Mouse (Mus musculus) liver, embryonic 11.5 days (tissue): Measurements from ENCODE around the gene Them5. TPM values are rescaled to one million over a fixed set of nuclear protein-coding genes. Genes with fewer than 3 reads are reported as not detected.
A peak's percentile ranks its signal among the peaks of the same experiment; 100 is the strongest.

Experiments
- ATAC-seq: fragments of 200-750 bp; cut with Nextera tagmentation; replicated peaks from 2 replicates; pipeline ENCODE4 v1.8.0; 2017; ENCODE audit warnings: moderate number of reproducible peaks, mild to moderate bottlenecking, moderate TSS enrichment, moderate library complexity; ENCODE audit not compliant: low FRiP score
- DNase-seq: peaks from one replicate; pipeline ENCODE4 v3.0.0-alpha.2; 2017; ENCODE audit warnings: low spot score
- H3K27ac ChIP-seq: fragments of 300-500 bp; sonication (generic); 2 replicates; pipeline ENCODE4 v1.5.1; 2014; ENCODE audit warnings: mild to moderate bottlenecking, low read depth, low read length, control low read depth
- H3K27me3 ChIP-seq: fragments of 300-500 bp; sonication (generic); replicated peaks from 2 replicates; pipeline ENCODE4 v1.6.1; 2014; ENCODE audit warnings: low read length, mixed read lengths; ENCODE audit not compliant: control insufficient read depth, insufficient read depth
- H3K36me3 ChIP-seq: fragments of 300-500 bp; sonication (generic); 2 replicates; pipeline ENCODE4 v1.6.1; 2014; ENCODE audit warnings: mild to moderate bottlenecking, low read length, moderate library complexity, mixed read lengths; ENCODE audit not compliant: control insufficient read depth, insufficient read depth
- H3K4me1 ChIP-seq: fragments of 300-500 bp; sonication (generic); replicated peaks from 2 replicates; pipeline ENCODE4 v1.6.1; 2014; ENCODE audit warnings: low read length, mixed read lengths; ENCODE audit not compliant: control insufficient read depth, insufficient read depth
- H3K4me2 ChIP-seq: fragments of 300-500 bp; sonication (generic); 2 replicates; pipeline ENCODE4 v1.6.1; 2014; ENCODE audit warnings: mild to moderate bottlenecking, control low read depth, moderate library complexity
- H3K4me3 ChIP-seq: fragments of 300-500 bp; sonication (generic); 2 replicates; pipeline ENCODE4 v1.5.1; 2014; ENCODE audit warnings: low read depth, low read length, control low read depth
- H3K9ac ChIP-seq: fragments of 300-500 bp; sonication (generic); 2 replicates; pipeline ENCODE4 v1.6.1; 2014; ENCODE audit warnings: low read depth, low read length, control low read depth
- H3K9me3 ChIP-seq: fragments of 300-500 bp; sonication (generic); 2 replicates; pipeline ENCODE4 v1.6.1; 2016; ENCODE audit warnings: low read length, inconsistent platforms, mixed read lengths; ENCODE audit not compliant: control insufficient read depth
- WGBS: fragments of 180-500 bp; shearing (Covaris S2); extraction: QIAGEN DNeasy Blood & Tissue Kit; methylation state at CpG from one replicate; pipeline ENCODE4 v1.1.7; 2014; 5-methylcytosine and 5-hydroxymethylcytosine counted together
- polyA plus RNA-seq: library from polyadenylated mRNA; unstranded; fragments of >200 nt; fragmentation: Nextera tagmentation; extraction: Ambion mirVana; gene quantifications from 2 replicates; pipeline ENCODE4 v1.2.1, GENCODE M21; 2014

Them5 gene
- polyA plus RNA-seq, result not detected in 2 replicates

GRCm38 (mm10) chr3:94341959-94342422 is at the start of gene Them5:
Them5 (plus strand) TSS chr3:94342099.
- Histone ChIP-seq H3K4me1 (no peaks in the 10 kb centered on the region), H3K9ac (no peak within 1 kb of the TSS), H3K36me3 (no peaks in the 10 kb centered on the region), H3K27me3 (no peaks in the 10 kb centered on the region), H3K4me3 (no peak within 1 kb of the TSS), H3K27ac (no peak within 1 kb of the TSS), H3K9me3 (no peaks in the 10 kb centered on the region), H3K4me2 (no peak within 1 kb of the TSS)
- DNase-seq (no peak), ATAC-seq (no peak)
- WGBS, result 55% methylated on average over 3 of the region's 3 CpGs

GRCm38 (mm10) chr3:94305457-94305856 is 36.4 kb upstream of the Them5 start:
- no peaks in the 10 kb centered on the region for H3K4me1 ChIP-seq
- no peak overlapping the region for H3K4me2 ChIP-seq
- no peaks in the 10 kb centered on the region for H3K27me3 ChIP-seq
- no peak overlapping the region for H3K9ac ChIP-seq
- H3K9me3 ChIP-seq, result no peaks in the 10 kb centered on the region
- no peak overlapping the region for H3K4me3 ChIP-seq
- DNase-seq, result no peak
- H3K36me3 ChIP-seq, result no peaks in the 10 kb centered on the region
- no peak for ATAC-seq
- WGBS, result 46% methylated on average over 1 of the region's 1 CpGs
- H3K27ac ChIP-seq, result no peak overlapping the region

GRCm38 (mm10) chr3:94306975-94307374 is 34.9 kb upstream of the Them5 start:
- DNase-seq (no peak), ATAC-seq (no peak)
- no peak overlapping the region for H3K9ac ChIP-seq
- no peaks in the 10 kb centered on the region for H3K36me3 ChIP-seq
- no peaks in the 10 kb centered on the region for H3K27me3 ChIP-seq
- H3K4me2 ChIP-seq, result no peak overlapping the region
- H3K4me3 ChIP-seq, result no peak overlapping the region
- H3K27ac ChIP-seq, result no peak overlapping the region
- no peaks in the 10 kb centered on the region for H3K9me3 ChIP-seq
- peaks cover 3% of the 10 kb centered on the region; the same call in 1 of the 2 replicates for H3K4me1 ChIP-seq

GRCm38 (mm10) chr3:94309633-94310363 is 32.1 kb upstream of the Them5 start, which contains the start of gene Them4:
Them4 (plus strand) TSS chr3:94310089.
- peak within 1 kb of the TSS; percentile 63 for H3K4me3 ChIP-seq
- H3K9me3 ChIP-seq, result no peaks in the 10 kb centered on the region
- DNase-seq, result peak; percentile 88
- 2% methylated on average over 47 of the region's 47 CpGs for WGBS
- ATAC-seq, result peak; percentile 100
- no peaks in the 10 kb centered on the region for H3K36me3 ChIP-seq
- H3K4me1 ChIP-seq, result peaks cover 3% of the 10 kb centered on the region; the same call in 1 of the 2 replicates
- H3K27ac ChIP-seq, result peak within 1 kb of the TSS; percentile 69; the same call in 1 of the 2 replicates
- H3K4me2 ChIP-seq, result peak within 1 kb of the TSS; percentile 82
- H3K9ac ChIP-seq, result peak within 1 kb of the TSS; percentile 67
- H3K27me3 ChIP-seq, result no peaks in the 10 kb centered on the region

GRCm38 (mm10) chr3:94310491-94310890 is 31.4 kb upstream of the Them5 start:
- DNase-seq, result no peak

GRCm38 (mm10) chr3:94310911-94311310 is 31.0 kb upstream of the Them5 start:
- Histone ChIP-seq H3K4me1 (peaks cover 3% of the 10 kb centered on the region; the same call in 1 of the 2 replicates), H3K4me2 (peak overlapping the region; percentile 82), H3K36me3 (no peaks in the 10 kb centered on the region), H3K27ac (no peak overlapping the region), H3K27me3 (no peaks in the 10 kb centered on the region), H3K9ac (peak overlapping the region; percentile 67; the same call in 1 of the 2 replicates), H3K9me3 (no peaks in the 10 kb centered on the region), H3K4me3 (peak overlapping the region; percentile 63)
- WGBS, result 70% methylated on average over 6 of the region's 6 CpGs
- ATAC-seq (no peak), DNase-seq (no peak)

More at GRCm38 (mm10) chr3:94310491-94310890, 31.4 kb upstream of the Them5 start:
- Histone ChIP-seq H3K27ac (peak overlapping the region; percentile 69; the same call in 1 of the 2 replicates), H3K9me3 (no peaks in the 10 kb centered on the region), H3K4me2 (peak overlapping the region; percentile 82), H3K4me1 (peaks cover 3% of the 10 kb centered on the region; the same call in 1 of the 2 replicates), H3K4me3 (peak overlapping the region; percentile 63), H3K9ac (peak overlapping the region; percentile 67), H3K27me3 (no peaks in the 10 kb centered on the region), H3K36me3 (no peaks in the 10 kb centered on the region)
- 37% methylated on average over 7 of the region's 7 CpGs for WGBS
- no peak for ATAC-seq

- no peak overlapping the region for H3K27ac ChIP-seq
- no peak for DNase-seq
- ATAC-seq, result no peak
- H3K4me1 ChIP-seq, result peaks cover 3% of the 10 kb centered on the region; the same call in 1 of the 2 replicates
- no peak overlapping the region for H3K9ac ChIP-seq
- 78% methylated on average over 4 of the region's 4 CpGs for WGBS
- H3K27me3 ChIP-seq, result no peaks in the 10 kb centered on the region
- H3K4me3 ChIP-seq, result no peak overlapping the region
- no peaks in the 10 kb centered on the region for H3K36me3 ChIP-seq
- no peaks in the 10 kb centered on the region for H3K9me3 ChIP-seq
- H3K4me2 ChIP-seq, result no peak overlapping the region
Observed at GRCm38 (mm10) chr3:94311376-94311775, 30.5 kb upstream of the Them5 start.

- Histone ChIP-seq H3K27ac (no peak overlapping the region), H3K27me3 (no peaks in the 10 kb centered on the region), H3K4me1 (no peaks in the 10 kb centered on the region), H3K9ac (no peak overlapping the region), H3K36me3 (no peaks in the 10 kb centered on the region), H3K9me3 (no peaks in the 10 kb centered on the region), H3K4me3 (no peak overlapping the region), H3K4me2 (no peak overlapping the region)
- 65% methylated on average over 3 of the region's 3 CpGs for WGBS
- no peak for ATAC-seq
- no peak for DNase-seq
Observed at GRCm38 (mm10) chr3:94328681-94329080, 13.2 kb upstream of the Them5 start.

- no peaks in the 10 kb centered on the region for H3K27me3 ChIP-seq
- DNase-seq, result no peak
Observed at GRCm38 (mm10) chr3:94334442-94334841, 7.5 kb upstream of the Them5 start.

More at GRCm38 (mm10) chr3:94334442-94334841, 7.5 kb upstream of the Them5 start:
- WGBS, result 78% methylated on average over 4 of the region's 4 CpGs
- Histone ChIP-seq H3K4me2 (no peak overlapping the region), H3K9ac (no peak overlapping the region), H3K4me1 (no peaks in the 10 kb centered on the region), H3K36me3 (no peaks in the 10 kb centered on the region), H3K4me3 (no peak overlapping the region), H3K27ac (no peak overlapping the region), H3K9me3 (no peaks in the 10 kb centered on the region)
- ATAC-seq, result no peak
